Comparison of ENCODE assay signal across 17 mouse cellular contexts in the genomic region with DNA sequence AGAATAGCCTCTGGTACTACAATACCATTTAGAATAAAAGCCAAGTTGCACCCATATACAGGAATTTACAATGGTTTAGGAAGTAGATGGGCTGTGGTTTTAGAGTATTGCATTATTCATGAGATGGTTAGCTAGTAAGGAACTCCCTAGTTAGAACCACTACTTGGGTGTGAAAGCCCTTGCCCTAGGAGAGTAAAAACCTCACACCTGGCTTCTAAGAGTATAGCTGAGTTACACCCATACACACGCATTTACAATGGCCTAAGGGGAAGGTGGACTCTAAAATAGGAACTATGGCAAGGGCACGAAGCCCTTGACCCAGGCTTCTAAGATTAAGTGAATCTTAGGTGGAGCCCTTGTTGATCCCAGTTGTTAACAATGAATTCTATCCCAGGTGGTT. TPM values are rescaled to one million over a fixed set of nuclear protein-coding genes. Genes with fewer than 3 reads are reported as not detected.
"Had no signal": no experiment of that assay in that cellular context is flagged by ENCODE, and none has a peak within 500 bp of the region (broad histone marks: within the 10 kb centered on the region; RNA-seq: fewer than 3 reads in every experiment).

No protein-coding gene starts in this region.

RNA-seq across cellular contexts. Expression of a gene that starts 7.3 kb away (rescaled TPM):
- total RNA-seq: heart, postnatal 10 days; heart, postnatal 14 days; heart, postnatal 4 days; layer of hippocampus, adult 18-20 months; layer of hippocampus, adult 2 months; layer of hippocampus, postnatal 10 days; layer of hippocampus, postnatal 14 days; layer of hippocampus, postnatal 25 days; layer of hippocampus, postnatal 36 days; left cerebral cortex, adult 18-20 months; left cerebral cortex, adult 2 months had no signal

RNA-seq across cellular contexts. Expression of a gene that starts 12.6 kb away (rescaled TPM):
- total RNA-seq: layer of hippocampus, postnatal 36 days had no signal

RNA-seq across cellular contexts. Expression of a gene that starts 19.6 kb away (rescaled TPM):
- total RNA-seq: heart, postnatal 10 days; heart, postnatal 14 days; heart, postnatal 25 days; heart, postnatal 36 days; heart, postnatal 4 days; hematopoietic stem cell, adult 5-6 weeks; layer of hippocampus, adult 18-20 months; layer of hippocampus, adult 2 months; layer of hippocampus, adult 8-10 months; layer of hippocampus, postnatal 14 days; layer of hippocampus, postnatal 25 days; layer of hippocampus, postnatal 36 days; left cerebral cortex, adult 18-20 months; left cerebral cortex, adult 2 months; left cerebral cortex, adult 8-10 months had no signal

RNA-seq across cellular contexts. Expression of a gene that starts 33.5 kb away (rescaled TPM):
- total RNA-seq: heart, postnatal 10 days; heart, postnatal 14 days; heart, postnatal 25 days; heart, postnatal 36 days; heart, postnatal 4 days; hematopoietic stem cell, adult 5-6 weeks; hindbrain, postnatal 0 days; layer of hippocampus, adult 18-20 months; layer of hippocampus, adult 2 months; layer of hippocampus, adult 8-10 months; layer of hippocampus, postnatal 10 days; layer of hippocampus, postnatal 14 days; layer of hippocampus, postnatal 25 days; layer of hippocampus, postnatal 36 days; left cerebral cortex, adult 18-20 months; left cerebral cortex, adult 2 months; left cerebral cortex, adult 8-10 months had no signal

RNA-seq across cellular contexts. Expression of a gene that starts 47.5 kb away (rescaled TPM):
- total RNA-seq: heart, postnatal 10 days; heart, postnatal 14 days; heart, postnatal 25 days; heart, postnatal 36 days; heart, postnatal 4 days; hematopoietic stem cell, adult 5-6 weeks; hindbrain, postnatal 0 days; layer of hippocampus, adult 18-20 months; layer of hippocampus, adult 2 months; layer of hippocampus, adult 8-10 months; layer of hippocampus, postnatal 10 days; layer of hippocampus, postnatal 14 days; layer of hippocampus, postnatal 25 days; layer of hippocampus, postnatal 36 days; left cerebral cortex, adult 18-20 months; left cerebral cortex, adult 2 months; left cerebral cortex, adult 8-10 months had no signal
